Mouse (Mus musculus): ENCODE measurements around the gene Hsdl1.

DNA sequence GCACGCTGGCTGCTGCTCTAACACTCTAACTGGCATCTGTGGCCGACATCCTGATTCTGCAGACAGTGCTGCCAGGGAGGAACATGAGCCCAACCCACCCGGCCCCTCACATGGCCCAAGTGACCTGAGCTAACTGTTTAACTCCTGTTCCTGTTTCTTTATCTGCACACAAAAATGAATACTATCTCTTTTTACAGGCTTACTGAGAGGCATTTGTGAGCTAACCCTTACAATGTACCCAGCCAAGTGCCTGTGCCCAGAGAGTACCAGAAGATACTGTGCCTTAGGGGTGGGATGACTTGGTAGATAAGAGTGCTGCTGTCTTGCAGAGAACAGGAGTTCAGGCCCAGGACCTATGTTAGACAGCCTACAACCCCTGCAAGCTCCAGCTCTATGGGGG, 60.0 kb downstream of the Hsdl1 start:
- TF ChIP-seq POLR2A (IDR thresholded peaks at IDR 0.05; ENCODE audit: control insufficient read depth, extremely low read depth, insufficient read depth, low read length, poor library complexity) (no peak), CTCF (IDR thresholded peaks at IDR 0.05; ENCODE audit: borderline replicate concordance, control insufficient read depth, extremely low read depth, insufficient read depth, low read length, poor library complexity) (no peak)
